Mouse (Mus musculus) adrenal gland, postnatal 14 days (tissue): ENCODE results near the gene Pitx1. TPM values are rescaled to one million over a fixed set of nuclear protein-coding genes. Genes with fewer than 3 reads are reported as not detected.

Experiments used
- DNase-seq: peaks from one replicate; pipeline ENCODE4 v3.0.0; 2021; ENCODE audit warnings: mixed read lengths
- total RNA-seq: library from RNA; stranded (reverse); gene quantifications from 2 replicates; pipeline ENCODE4 v1.2.3, GENCODE M21; 2021

Gene Pitx1
- total RNA-seq, 1 experiment from 2014 or later: not detected

GRCm38 (mm10) chr13:55784268-55784667, 51.7 kb downstream of the Pitx1 start, which contains the start of gene Catsper3:
TSS of gene Catsper3 (plus strand) at chr13:55784568.
- DNase-seq: no peak

GRCm38 (mm10) chr13:55775056-55775455, 60.9 kb downstream of the Pitx1 start:
- no peak for DNase-seq

Other genes starting within 250 kb of the Pitx1 start
- 11.6 and 15.4 TPM in 2 replicates for gene B4galt7, start 236.3 kb downstream of the Pitx1 start, total RNA-seq
- gene Caml, start 213.2 kb downstream of the Pitx1 start, total RNA-seq: 25.4 and 27.9 TPM in 2 replicates
- gene Ddx46, start 201.2 kb downstream of the Pitx1 start, total RNA-seq: 35.1 and 41.8 TPM in 2 replicates
- 53.9 and 55.4 TPM in 2 replicates for gene B230219D22Rik, start 143.1 kb downstream of the Pitx1 start, total RNA-seq
- gene Txndc15, start 121.5 kb downstream of the Pitx1 start, total RNA-seq: 50.0 and 52.8 TPM in 2 replicates
- 62.1 and 72.6 TPM in 2 replicates for gene Pcbd2, start 108.8 kb downstream of the Pitx1 start, total RNA-seq
- 0.30 TPM in 1 of 2 replicates, not detected in the other for gene Catsper3, start 51.6 kb downstream of the Pitx1 start, total RNA-seq